Mouse (Mus musculus): ENCODE data around the gene Capn15.

- no peak for TF ChIP-seq CTCF (IDR thresholded peaks at IDR 0.05; ENCODE audit: low read depth, low read length)
- no peak for TF ChIP-seq GATA1 (IDR thresholded peaks at IDR 0.05; ENCODE audit: borderline replicate concordance, low read length)
Observed at GRCm38 (mm10) chr17:25992274-25992673, 6.7 kb upstream of the Capn15 start.

All from G1E (cell line).